Mouse (Mus musculus) testis, adult 2 months (tissue): ENCODE results near the gene Krt28.

Experiments
- CTCF ChIP-seq: fragments of 200-500 bp; IDR thresholded peaks from 2 replicates; pipeline ENCODE4 v1.5.1; 2012; ENCODE audit warnings: low read depth, mild to moderate bottlenecking, inconsistent platforms, low read length, moderate library complexity; ENCODE audit not compliant: control insufficient read depth, insufficient read depth, insufficient replicate concordance
- POLR2A ChIP-seq: fragments of 200-500 bp; IDR thresholded peaks from 2 replicates; pipeline ENCODE4 v1.6.1; 2012; ENCODE audit warnings: low read depth, mild to moderate bottlenecking, inconsistent platforms, low read length, moderate library complexity; ENCODE audit not compliant: control insufficient read depth

- TF ChIP-seq CTCF (no peak), POLR2A (no peak)
These were observed 47.5 kb upstream of the Krt28 start, which contains the start of gene Krt12 for GRCm38 (mm10) chr11:99422159-99422558.
